ENCODE assay signal across 9 mouse cellular contexts in the genomic region with DNA sequence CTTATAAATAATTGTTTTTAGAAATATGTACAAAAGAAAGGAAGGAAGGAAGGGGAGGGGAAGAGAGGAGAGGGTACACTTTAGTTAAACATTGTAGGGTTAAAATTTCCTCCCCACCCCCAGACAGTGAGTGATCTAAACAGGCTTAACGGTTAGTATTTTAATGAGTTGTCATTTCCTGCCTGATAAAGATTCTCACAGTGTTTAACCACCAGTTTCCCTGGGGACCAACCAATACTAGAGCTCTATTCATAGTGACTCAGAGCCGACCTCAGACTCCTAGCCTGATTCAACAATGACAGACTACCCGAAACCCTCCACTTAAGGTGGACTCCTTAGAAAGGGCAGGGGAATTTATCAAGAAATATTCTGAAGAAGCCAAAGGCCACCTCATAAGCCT. TPM values are rescaled to one million over a fixed set of nuclear protein-coding genes. Genes with fewer than 3 reads are reported as not detected.
DNase-seq lines count a peak whose midpoint lies in the region; ATAC-seq and TF ChIP-seq lines count a peak whose summit lies in the region.
"Had no signal": no experiment of that assay in that cellular context is flagged by ENCODE, and none has a peak within 500 bp of the region (broad histone marks: within the 10 kb centered on the region; RNA-seq: fewer than 3 reads in every experiment).

No protein-coding gene starts in this region.

- H3K4me2 ChIP-seq in intestine, postnatal 0 days (replicated peaks; ENCODE audit: low read depth) = no peak overlapping the region

- no peak overlapping the region for H3K27ac ChIP-seq in thymus, adult 2 months (ENCODE audit: control insufficient read depth, insufficient read depth, low read length)
- H3K27ac ChIP-seq in intestine, postnatal 0 days (ENCODE audit: low read depth, low read length) = no peak overlapping the region

- WGBS in thymus, adult 2 months = 18% methylated on average over 3 of the region's 3 CpGs
- 13% methylated on average over 3 of the region's 3 CpGs for WGBS in intestine, postnatal 0 days

- H3K27me3 ChIP-seq in thymus, adult 2 months (ENCODE audit: control insufficient read depth, insufficient read depth, low read length) = no peaks in the 10 kb centered on the region
- no peaks in the 10 kb centered on the region for H3K27me3 ChIP-seq in intestine, postnatal 0 days (replicated peaks; ENCODE audit: control insufficient read depth, insufficient read depth, low read length)

- ATAC-seq in intestine, postnatal 0 days = peak; percentile 41; the same call in 1 of the 2 replicates
- ATAC-seq: midbrain, embryonic 16.5 days had no signal

- DNase-seq in heart, adult 9 months (ENCODE audit: low spot score in 2 of 2) = peak; percentile 48 to 67
- DNase-seq in heart, postnatal 25 days (ENCODE audit: low spot score) = no peak
- peak; percentile 37 for DNase-seq in thymus, postnatal 0 days (ENCODE audit: low spot score)
- no peak for DNase-seq in thymus, adult 2 months
- no peak for DNase-seq in cerebellum, adult 18-20 months
- DNase-seq in urinary bladder, postnatal 14 days (ENCODE audit: low spot score) = no peak
- DNase-seq in right cerebral cortex, postnatal 25 days = no peak

- intact Hi-C loops in heart, postnatal 25 days (cut with DNase I) = no loop called here

- TF ChIP-seq POLR2A in thymus, adult 2 months (IDR thresholded peaks at IDR 0.05; ENCODE audit: control insufficient read depth, extremely low read depth, insufficient read depth, low read length, poor library complexity) = no peak

- no peak for TF ChIP-seq CTCF in thymus, adult 2 months (IDR thresholded peaks at IDR 0.05; ENCODE audit: borderline replicate concordance, control insufficient read depth, extremely low read depth, insufficient read depth, low read length, poor library complexity)
- no peak for TF ChIP-seq CTCF in intestine, postnatal 0 days (IDR thresholded peaks at IDR 0.05; ENCODE audit: low read depth)

- H3K4me3 ChIP-seq in thymus, adult 2 months (ENCODE audit: control insufficient read depth, insufficient read depth, low read length) = no peak overlapping the region
- H3K4me3 ChIP-seq in intestine, postnatal 0 days (ENCODE audit: low read depth, low read length) = no peak overlapping the region

- H3K9ac ChIP-seq in intestine, postnatal 0 days (ENCODE audit: low read depth, low read length) = no peak overlapping the region

- peaks cover 9% of the 10 kb centered on the region for H3K4me1 ChIP-seq in thymus, adult 2 months (replicated peaks; ENCODE audit: control insufficient read depth, insufficient read depth, low read length)
- no peaks in the 10 kb centered on the region; the same call in 1 of the 2 replicates for H3K4me1 ChIP-seq in intestine, postnatal 0 days (replicated peaks; ENCODE audit: control insufficient read depth, insufficient read depth, low read length)

- H3K36me3 ChIP-seq in thymus, adult 2 months (ENCODE audit: control insufficient read depth, insufficient read depth, low read length) = no peaks in the 10 kb centered on the region
- no peaks in the 10 kb centered on the region for H3K36me3 ChIP-seq in intestine, postnatal 0 days (ENCODE audit: control insufficient read depth, insufficient read depth)

- H3K9me3 ChIP-seq in intestine, postnatal 0 days (ENCODE audit: control insufficient read depth) = no peaks in the 10 kb centered on the region

RNA-seq across cellular contexts. Expression of a gene that starts 48.2 kb away (rescaled TPM):
- 1 to 10 TPM; 4.6 to 4.8 TPM for total RNA-seq in heart, postnatal 25 days (2021)
- 16.1 and 17.2 TPM in 2 replicates for polyA plus RNA-seq in thymus, postnatal 0 days (2015; fragmentation: Nextera tagmentation; extraction: Ambion mirVana)
- 5.7 and 5.9 TPM in 2 replicates for polyA plus RNA-seq in thymus, adult 2 months (2012; rRNA removed)
- 4.7 and 5.9 TPM in 2 replicates for polyA plus RNA-seq in intestine, postnatal 0 days (2015; fragmentation: Nextera tagmentation; extraction: Ambion mirVana)

RNA-seq across cellular contexts. Expression of a gene that starts 48.4 kb away (rescaled TPM):
- total RNA-seq in heart, postnatal 25 days (2021) = 10 to 100 TPM; 19.1 to 19.2 TPM
- 73.8 and 89.6 TPM in 2 replicates for polyA plus RNA-seq in thymus, postnatal 0 days (2015; fragmentation: Nextera tagmentation; extraction: Ambion mirVana)
- polyA plus RNA-seq in thymus, adult 2 months (2012; rRNA removed) = 12.2 and 12.3 TPM in 2 replicates
- polyA plus RNA-seq in intestine, postnatal 0 days (2015; fragmentation: Nextera tagmentation; extraction: Ambion mirVana) = 37.9 and 39.9 TPM in 2 replicates

Comparison
In these comparisons a context has a peak if more than half of its experiments do, and no peak if none do; other contexts are left out.
1. DNase-seq: peak in heart, adult 9 months (2 of 2) and thymus, postnatal 0 days (single experiment); none in heart, postnatal 25 days (single experiment), thymus, adult 2 months (single experiment), cerebellum, adult 18-20 months (0 of 2), urinary bladder, postnatal 14 days (single experiment) and right cerebral cortex, postnatal 25 days (single experiment).